Mouse (Mus musculus) gastrocnemius, postnatal 25 days (tissue): ENCODE results near the gene Nptx1. TPM values are rescaled to one million over a fixed set of nuclear protein-coding genes. Genes with fewer than 3 reads are reported as not detected.

Experiments
- DNase-seq: peaks from one replicate; pipeline ENCODE4 v3.0.0; 2022
- total RNA-seq, 2 experiments: library from RNA; stranded (reverse); gene quantifications; 1 replicate in 1 of 2; 2 replicates in 1 of 2; pipeline ENCODE4 v1.2.3; 2021

Gene Nptx1
- total RNA-seq, 2 experiments from 2014 or later, result 0.08 to 0.19 TPM

- DNase-seq, result no peak
Measured at GRCm38 (mm10) chr11:119550546-119551335, 3.2 kb upstream of the Nptx1 start.

DNA sequence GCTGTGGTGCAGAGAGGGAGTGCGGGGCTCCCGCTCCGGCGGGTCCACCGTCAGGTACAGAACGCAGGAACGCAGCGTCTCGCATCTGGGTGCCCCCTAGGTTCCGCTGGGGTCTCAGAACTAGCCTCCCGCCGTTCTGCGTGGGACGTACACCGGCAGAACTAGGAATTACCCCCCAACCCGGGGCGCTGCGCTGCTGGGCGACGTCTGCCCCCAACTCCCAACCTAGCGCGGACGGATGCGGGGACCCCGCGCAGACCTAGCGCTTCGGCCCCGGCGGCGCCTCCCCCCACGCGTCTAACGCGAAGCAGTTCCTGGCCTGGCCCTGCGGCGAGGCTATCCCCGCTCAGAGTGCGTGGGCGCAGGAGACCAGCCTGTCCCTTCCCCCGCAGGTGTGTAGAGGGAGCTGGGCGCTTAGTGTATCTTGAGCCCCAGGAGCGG, 1.8 kb upstream of the Nptx1 start:
- no peak for DNase-seq

DNA sequence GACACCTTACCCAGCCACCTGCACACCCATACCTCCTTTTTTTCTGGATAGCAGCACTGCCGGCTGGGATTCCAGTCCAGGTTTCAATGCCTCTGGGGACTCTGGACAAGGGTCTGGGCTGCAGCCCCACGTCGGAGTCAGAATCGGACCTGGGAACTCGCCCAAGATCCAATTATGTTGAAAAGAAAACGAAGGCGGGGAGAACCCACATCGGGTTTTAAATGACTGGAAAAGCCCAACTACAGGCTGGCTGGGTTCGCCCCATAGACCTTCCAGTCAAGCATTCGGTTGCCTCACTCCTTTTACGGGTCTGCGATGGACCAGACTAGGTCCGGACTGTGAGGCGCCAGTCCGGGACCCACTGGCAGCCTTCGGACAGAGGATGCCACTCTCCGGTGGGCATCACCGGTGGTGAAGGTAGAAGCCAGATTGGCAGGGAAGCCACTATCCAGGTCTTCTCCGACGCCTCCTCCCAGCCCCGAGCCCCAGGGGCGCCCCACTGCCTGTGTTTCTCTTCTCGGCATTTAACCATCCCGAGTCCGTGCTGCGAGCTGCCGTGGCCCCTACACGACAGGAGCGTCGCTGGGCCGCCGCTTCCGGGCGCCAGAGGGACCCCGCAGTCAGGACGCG, 1.3 kb upstream of the Nptx1 start:
- DNase-seq, result no peak

DNA sequence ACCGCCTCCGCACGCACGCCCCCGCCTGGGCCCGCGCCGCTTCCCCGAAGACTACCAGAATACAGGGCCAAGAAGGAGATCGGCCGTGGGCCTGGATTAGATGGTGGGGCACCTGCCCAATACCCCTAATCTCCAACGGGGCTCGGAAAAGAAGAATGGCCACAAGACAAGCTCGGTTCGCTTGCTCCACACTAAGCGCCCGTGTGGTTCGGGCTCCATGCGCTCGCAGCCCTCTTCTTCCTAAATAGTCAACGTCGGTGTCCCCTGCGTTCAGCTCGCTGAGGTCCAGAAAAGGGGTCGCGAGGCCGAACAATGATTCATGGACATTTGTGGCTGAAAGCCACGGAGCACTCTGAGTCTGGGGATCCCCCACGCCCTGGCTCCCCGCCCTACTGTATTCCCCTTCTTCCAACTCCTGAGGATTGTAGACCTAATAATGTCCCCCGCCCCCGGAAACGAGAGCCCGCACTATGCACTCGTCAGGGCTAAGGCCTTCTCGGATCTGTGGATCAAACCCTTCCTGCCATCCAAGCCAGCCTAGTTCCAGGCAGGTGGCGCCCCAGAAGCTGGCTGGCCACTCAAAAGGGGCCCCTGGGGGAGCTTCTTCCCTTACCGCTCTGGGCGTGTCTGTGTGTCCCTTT, 518 bp upstream of the Nptx1 start:
- no peak for DNase-seq

DNA sequence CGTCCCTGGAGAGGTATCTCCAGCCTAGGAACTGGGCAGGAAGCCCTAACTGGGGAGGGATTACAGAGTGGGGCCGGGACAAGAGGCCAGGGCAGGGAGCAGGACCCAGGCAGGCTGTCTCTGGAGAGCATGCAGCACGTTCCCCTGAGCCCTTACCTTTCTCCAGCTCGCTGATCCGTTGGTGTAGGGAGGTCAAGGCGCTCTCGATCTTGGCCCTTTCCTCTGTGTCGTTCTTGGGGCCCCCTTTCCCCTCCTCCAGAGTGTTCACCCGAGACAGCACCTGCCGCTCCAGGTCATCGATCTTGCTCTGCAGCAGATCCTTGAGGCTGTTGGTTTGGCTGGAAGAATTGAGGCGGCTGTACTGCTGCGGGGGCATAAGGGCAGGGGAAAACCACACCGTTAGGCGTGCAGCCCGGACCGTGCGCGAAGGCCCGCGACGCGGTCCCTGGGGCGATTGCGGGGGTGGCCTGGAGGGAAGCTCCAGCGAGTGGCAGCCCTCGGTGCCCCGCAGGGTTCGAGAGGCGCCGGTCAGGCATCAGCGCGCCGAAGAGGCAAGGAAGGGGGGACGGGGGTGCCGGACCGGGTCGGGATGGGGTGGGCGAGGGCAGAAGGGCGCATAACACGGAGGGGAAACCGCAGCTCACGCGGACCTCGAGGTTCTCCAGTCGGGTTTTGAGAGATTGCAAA, 914 bp downstream of the Nptx1 start:
- peak; percentile 31 for DNase-seq

DNA sequence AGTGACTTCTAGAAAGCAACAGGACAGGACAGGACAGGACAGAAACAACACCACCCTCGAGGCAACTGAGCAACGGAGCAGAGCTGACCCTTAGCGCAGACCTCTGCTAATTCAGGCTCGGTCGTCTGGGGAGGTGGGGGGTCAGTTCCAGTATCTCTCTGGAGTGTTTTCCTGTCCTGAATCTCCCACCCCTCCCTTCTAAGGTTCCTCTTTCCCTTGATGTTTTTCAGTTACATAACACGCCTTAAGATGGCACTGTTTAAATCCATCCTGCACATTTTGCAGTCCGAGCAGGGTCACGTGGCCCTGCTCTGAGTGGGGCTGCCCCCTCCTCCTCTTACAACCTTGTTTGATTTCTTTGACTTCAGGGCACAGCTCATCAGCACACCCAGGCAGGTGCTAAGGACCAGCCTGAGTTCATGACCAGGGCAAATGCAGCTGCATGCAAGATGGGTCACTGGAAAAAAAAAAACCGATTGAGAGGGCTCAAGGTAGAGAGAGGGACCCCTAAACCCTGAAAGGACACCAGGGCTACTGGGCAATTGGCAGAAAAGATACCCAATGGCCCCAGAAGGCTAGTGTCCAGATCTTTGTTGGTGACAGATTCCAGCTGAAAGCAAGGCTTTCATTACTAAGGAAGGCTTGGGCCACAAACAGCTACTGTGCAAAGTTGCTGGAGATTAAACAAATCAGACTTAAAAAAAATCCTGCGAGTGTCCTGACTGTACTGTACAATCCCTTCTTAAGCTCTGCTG, 1.6 kb downstream of the Nptx1 start:
- no peak for DNase-seq

DNA sequence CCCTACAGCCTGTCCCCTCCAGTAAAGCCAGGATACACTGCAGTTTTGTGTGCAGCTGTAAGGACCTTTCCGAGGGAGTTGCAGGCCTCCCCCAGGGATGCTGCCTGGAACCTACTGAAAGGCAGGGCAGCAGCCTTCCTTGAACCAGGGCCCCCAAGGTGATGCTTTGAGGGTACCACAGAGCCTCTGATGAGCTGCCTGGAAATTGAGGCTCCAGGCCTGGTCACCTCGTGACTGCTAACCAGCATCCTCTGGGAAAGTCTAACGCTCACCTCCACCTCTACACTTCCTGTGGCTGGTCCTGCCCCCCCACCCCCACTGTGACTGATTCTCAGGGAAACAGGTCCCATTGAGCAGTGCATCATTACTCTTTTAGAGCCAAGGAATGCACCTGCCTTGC, 2.3 kb downstream of the Nptx1 start:
- DNase-seq, result no peak

DNA sequence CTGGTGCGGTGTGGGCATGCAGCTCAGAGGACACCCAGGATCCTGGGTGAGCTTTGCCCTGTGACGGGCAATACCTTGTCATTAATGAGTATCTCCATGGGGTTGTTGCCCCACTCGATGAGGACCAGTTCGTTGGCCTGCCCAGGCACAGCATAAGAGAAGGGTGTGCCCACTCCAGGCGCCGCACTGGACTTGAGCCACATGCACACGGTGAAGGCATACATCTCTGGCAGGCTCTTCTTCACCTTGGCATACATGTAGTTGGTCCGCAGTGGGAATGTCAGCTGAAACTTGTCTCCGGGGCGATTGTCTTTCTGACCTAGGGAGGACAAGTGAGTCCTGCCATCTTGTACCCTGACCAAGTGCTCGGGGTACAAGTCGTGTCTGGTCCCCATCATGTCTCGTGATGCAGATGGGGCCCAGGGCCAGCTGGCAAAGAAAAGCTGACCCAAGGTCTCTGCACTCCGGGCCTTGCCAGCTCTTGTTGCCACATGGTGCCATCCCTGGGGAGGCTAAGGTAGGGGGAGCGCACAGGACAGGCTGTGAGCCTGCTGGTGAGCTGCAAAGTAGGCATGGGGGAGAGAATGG, 2.9 kb downstream of the Nptx1 start:
- no peak for DNase-seq

DNA sequence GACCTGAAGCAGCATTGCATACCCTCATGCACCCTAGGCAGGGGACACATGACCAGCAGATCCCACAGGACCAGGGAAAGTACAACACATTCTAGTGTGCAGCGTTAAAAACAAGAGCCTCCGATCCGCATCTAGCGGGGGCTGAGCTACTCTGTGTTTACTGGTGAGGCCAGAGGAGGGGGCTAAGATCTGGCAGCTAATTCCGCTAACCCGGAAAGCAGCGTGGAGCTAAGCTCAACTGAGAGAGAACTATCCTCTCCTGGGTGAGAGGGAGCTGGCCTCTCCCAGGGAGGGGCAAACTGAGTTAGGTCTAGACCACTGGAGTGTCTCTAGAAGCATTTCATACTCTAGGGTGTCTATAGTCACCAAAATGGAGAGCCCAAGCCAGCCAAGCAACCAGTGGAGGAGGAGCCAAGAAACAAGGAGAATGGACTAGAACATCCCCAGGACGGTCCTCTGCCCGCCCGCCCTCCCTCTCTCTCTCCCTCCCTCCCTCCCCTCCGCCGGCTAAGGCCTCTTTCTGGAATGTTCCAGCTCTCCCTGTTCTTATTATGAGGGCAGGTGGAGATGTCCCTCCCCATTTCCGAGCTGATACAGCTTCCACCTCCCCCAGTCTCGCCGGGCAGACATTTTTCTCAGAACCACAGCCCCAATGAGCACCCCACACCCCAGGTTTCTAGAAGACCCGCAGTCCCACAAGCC, 3.6 kb downstream of the Nptx1 start:
- no peak for DNase-seq

DNA sequence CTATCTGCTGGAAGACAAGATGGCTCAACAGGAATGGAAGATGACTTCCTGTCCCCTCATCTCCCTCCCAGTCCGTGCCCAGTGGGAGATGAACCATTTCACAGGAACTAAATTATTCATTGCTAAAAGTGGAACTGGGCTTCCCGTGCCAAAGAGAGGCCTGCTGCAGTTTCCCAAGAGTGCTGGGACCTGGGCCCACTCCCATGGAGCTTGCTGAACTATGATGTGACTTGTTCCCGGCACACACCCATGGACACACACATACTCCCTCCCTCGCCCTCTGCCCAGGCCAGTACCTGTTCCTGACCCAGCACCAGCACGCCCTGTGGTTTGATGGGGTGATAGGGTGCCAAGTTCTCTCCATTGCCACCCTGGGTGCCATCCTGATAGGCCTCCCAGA, 4.7 kb downstream of the Nptx1 start:
- DNase-seq, result no peak

- DNase-seq, result no peak
Measured at GRCm38 (mm10) chr11:119542371-119542770, 5.2 kb downstream of the Nptx1 start.

DNA sequence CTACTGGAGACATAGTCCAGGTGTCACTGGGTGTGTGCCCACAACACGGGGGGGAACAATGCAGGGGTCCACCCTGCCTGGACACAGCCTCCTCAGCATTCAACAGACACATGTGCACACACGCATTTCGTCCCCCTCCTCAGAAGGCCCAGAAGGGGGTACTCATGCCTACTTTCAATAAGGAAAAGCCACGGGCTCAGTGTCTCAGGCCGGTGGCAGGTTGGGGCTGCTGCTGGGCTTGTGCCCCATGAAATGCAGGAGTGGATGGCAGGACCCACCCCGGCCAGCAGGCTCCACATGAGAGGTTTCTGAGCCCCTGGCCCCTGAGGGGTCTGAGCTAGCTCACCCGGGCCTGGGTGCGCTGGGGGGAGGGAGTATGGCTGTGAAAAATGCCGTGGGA, 6.5 kb downstream of the Nptx1 start:
- DNase-seq, result no peak

GRCm38 (mm10) chr11:119540560-119540959, 7.0 kb downstream of the Nptx1 start:
- no peak for DNase-seq

- no peak for DNase-seq
Measured at GRCm38 (mm10) chr11:119539944-119540343, 7.6 kb downstream of the Nptx1 start.

DNA sequence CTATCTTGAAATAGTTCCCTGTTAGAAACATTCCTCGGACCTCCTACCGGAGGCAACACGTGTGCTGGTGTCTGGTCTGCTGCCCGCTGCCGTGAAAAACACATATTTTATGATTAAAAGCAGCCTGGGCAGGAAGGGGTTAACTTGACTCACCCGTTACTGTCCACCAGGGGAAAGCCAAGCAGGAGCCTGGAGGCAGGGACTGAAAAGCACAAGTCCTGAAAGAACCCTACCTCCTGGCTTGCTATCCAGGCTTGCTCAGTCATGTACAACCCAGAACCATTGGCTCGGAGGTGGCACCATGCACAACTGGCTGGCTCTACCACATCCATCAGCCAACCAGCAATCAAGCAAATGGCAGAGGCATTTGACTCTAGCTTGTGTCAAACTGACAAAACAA, 13.8 kb downstream of the Nptx1 start:
- no peak for DNase-seq

DNA sequence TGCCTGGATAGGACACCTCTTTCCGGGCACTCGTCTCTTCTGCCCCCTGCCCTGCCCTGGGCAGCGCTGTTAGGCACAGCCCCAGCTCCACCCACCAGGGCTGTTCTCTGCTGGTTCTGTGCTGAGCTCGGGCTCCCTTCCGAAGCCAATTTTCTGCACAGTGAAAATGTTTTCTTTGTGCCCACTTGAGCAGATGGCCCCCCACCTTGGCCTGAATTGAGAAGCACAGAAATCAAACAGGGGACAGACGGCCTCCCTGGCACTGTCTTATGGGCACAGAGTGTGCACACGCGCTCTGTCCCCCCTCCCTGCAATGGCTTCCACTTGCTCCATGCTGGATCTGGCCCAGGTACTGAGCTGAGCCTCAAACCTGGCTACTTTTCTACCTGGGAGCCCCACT, 15.1 kb downstream of the Nptx1 start:
- DNase-seq, result no peak

DNA sequence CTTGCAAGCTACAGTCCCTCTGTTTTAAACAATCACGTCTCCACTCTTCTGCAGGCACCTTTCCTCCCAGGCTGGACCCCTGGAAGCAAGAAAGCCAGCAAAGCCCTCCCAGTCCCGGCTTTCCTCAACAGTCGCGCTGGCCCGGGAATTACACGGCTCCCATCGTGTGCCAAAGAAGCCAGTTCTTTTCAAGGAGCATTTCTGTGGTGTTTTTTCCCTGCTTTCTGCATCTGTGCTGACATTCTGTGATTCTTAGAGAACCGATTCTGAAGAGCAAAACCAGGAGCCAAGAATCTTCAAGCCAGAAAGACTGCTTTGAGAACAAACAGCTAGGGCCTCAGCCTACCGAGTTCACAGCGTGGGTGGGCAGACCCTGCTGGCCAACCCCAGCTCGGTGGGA, 18.6 kb downstream of the Nptx1 start:
- no peak for DNase-seq

- no peak for DNase-seq
Measured at GRCm38 (mm10) chr11:119526068-119526966, 21.2 kb downstream of the Nptx1 start.

DNA sequence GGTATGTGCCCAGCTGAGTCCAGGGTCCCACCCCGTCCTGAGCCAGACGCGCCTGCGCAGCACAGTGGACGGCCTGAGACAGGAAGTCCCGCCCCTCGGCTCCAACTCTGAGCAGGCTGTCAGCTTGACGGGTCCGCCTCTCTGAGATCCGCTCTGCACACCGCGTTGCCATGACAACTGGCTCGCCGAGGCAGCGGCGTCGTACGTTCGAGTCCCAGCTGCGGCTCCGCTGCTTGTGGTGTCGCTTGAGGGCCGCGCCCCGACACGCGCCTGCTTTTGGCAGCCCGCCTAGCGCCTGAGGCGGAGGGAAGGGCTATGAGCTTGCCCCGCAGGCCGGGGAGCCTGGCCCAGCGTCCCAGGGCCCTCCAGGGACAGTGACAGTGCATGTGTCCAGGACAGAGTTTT, 23.0 kb downstream of the Nptx1 start:
- DNase-seq, result peak; percentile 86

- no peak for DNase-seq
Measured at GRCm38 (mm10) chr11:119523392-119523791, 24.2 kb downstream of the Nptx1 start.
